Mouse (Mus musculus) small intestine, adult 2 months (tissue): ENCODE data around the gene Zfp219.

Experiments used
- CTCF ChIP-seq: fragments of 200-500 bp; IDR thresholded peaks from 2 replicates; pipeline ENCODE4 v1.5.1; 2012; ENCODE audit warnings: low read depth, mild to moderate bottlenecking, control low read depth, inconsistent platforms, low read length, moderate library complexity, mixed read lengths; ENCODE audit not compliant: insufficient replicate concordance, insufficient read length; ENCODE audit errors: extremely low read depth
- POLR2A ChIP-seq: fragments of 200-500 bp; IDR thresholded peaks from 2 replicates; pipeline ENCODE4 v1.6.1; 2012; ENCODE audit warnings: low read depth, mild to moderate bottlenecking, control low read depth, inconsistent platforms, low read length, moderate library complexity

- peak; percentile 81; the same call in 1 of the 2 replicates for TF ChIP-seq CTCF
- peak; percentile 66 for TF ChIP-seq POLR2A
Measured at GRCm38 (mm10) chr14:52020486-52021137, at the start of gene Zfp219.
